Mouse (Mus musculus) CH12.LX (cell line): Measurements from ENCODE around the gene Phlpp2. TPM values are rescaled to one million over a fixed set of nuclear protein-coding genes. Genes with fewer than 3 reads are reported as not detected.

Experiments
- DNase-seq: peaks from one replicate; pipeline ENCODE4 v3.0.0-alpha.2; 2013; ENCODE audit errors: extremely low read depth
- H3K27ac ChIP-seq: 2 replicates; pipeline ENCODE4 v1.5.1; 2012; ENCODE audit warnings: low read depth, mild to moderate bottlenecking, control low read depth, moderate library complexity; ENCODE audit not compliant: insufficient read depth
- H3K27me3 ChIP-seq: replicated peaks from 2 replicates; pipeline ENCODE3; 2012; ENCODE audit warnings: inconsistent platforms
- H3K36me3 ChIP-seq, 2 experiments: replicated peaks in 1 of 2; 2 replicates each; pipeline versions ENCODE3 to v1.6.1; 2012; ENCODE audit warnings: inconsistent platforms in 1 of 2, low read length in 1 of 2, mild to moderate bottlenecking in 1 of 2, mixed read lengths in 1 of 2, moderate library complexity in 1 of 2; ENCODE audit not compliant: control insufficient read depth in 1 of 2, insufficient read depth in 1 of 2
- H3K4me1 ChIP-seq, 2 experiments: 2 replicates each; pipeline ENCODE4 v1.6.1; 2012; ENCODE audit warnings: inconsistent platforms in 1 of 2, moderate library complexity in 1 of 2; ENCODE audit not compliant: insufficient read depth in 2 of 2, control insufficient read depth in 1 of 2
- H3K4me2 ChIP-seq: 2 replicates; pipeline ENCODE4 v1.6.1; 2012; ENCODE audit warnings: low read depth, mild to moderate bottlenecking, control low read depth; ENCODE audit not compliant: poor library complexity, insufficient read depth, severe bottlenecking
- H3K4me3 ChIP-seq, 3 experiments: fragments of 150-350 bp in 1 of 3; sonication (generic) in 1 of 3; replicated peaks in 1 of 3; 2 replicates each; pipeline versions ENCODE3 to v1.5.1; 2011 to 2012; ENCODE audit warnings: low read depth in 2 of 3, low read length in 2 of 3, mild to moderate bottlenecking in 2 of 3, moderate library complexity in 2 of 3, control low read depth in 1 of 3, improper control_type of control experiment in 1 of 3, inconsistent platforms in 1 of 3, mixed read lengths in 1 of 3; ENCODE audit not compliant: poor library complexity in 1 of 3
- H3K79me2 ChIP-seq: replicated peaks from 2 replicates; pipeline ENCODE4 v1.6.1; 2012; ENCODE audit warnings: mild to moderate bottlenecking, moderate library complexity; ENCODE audit not compliant: control insufficient read depth, poor library complexity, insufficient read depth, severe bottlenecking; ENCODE audit errors: extremely low read depth
- H3K9ac ChIP-seq: 2 replicates; pipeline ENCODE4 v1.6.1; 2012; ENCODE audit warnings: low read depth, mild to moderate bottlenecking, control low read depth, moderate library complexity; ENCODE audit not compliant: insufficient read depth
- H3K9me3 ChIP-seq: replicated peaks from 2 replicates; pipeline ENCODE3; 2012; ENCODE audit warnings: low read length, inconsistent platforms, mixed read lengths
- CTCF ChIP-seq, 2 experiments: IDR thresholded peaks in 1 of 2; conservative IDR thresholded peaks in 1 of 2; 2 replicates each; pipeline ENCODE4 v1.5.1; 2011 to 2012; ENCODE audit warnings: low read depth in 2 of 2, low read length in 2 of 2, improper control_type of control experiment in 1 of 2, inconsistent platforms in 1 of 2, mild to moderate bottlenecking in 1 of 2, moderate library complexity in 1 of 2
- JUN ChIP-seq: IDR thresholded peaks from 2 replicates; pipeline ENCODE4 v1.6.1; 2011; ENCODE audit warnings: low read depth, mild to moderate bottlenecking, low read length, improper control_type of control experiment, moderate library complexity; ENCODE audit not compliant: insufficient read depth
- MXI1 ChIP-seq: IDR thresholded peaks from 2 replicates; pipeline ENCODE4 v1.6.1; 2011; ENCODE audit warnings: mild to moderate bottlenecking, low read depth, low read length, improper control_type of control experiment
- NRF1 ChIP-seq: IDR thresholded peaks from 2 replicates; pipeline ENCODE4 v1.6.1; 2014; ENCODE audit warnings: low read depth, mild to moderate bottlenecking, inconsistent platforms, low read length, improper control_type of control experiment, moderate library complexity
- PAX5 ChIP-seq: IDR thresholded peaks from 2 replicates; pipeline ENCODE4 v1.6.1; 2012; ENCODE audit warnings: low read length, inconsistent platforms, mixed read lengths
- POLR2AphosphoS2 ChIP-seq: IDR thresholded peaks from 2 replicates; pipeline ENCODE4 v1.6.1; 2011; ENCODE audit warnings: low read depth, low read length, improper control_type of control experiment
- UBTF ChIP-seq: IDR thresholded peaks from 2 replicates; pipeline ENCODE4 v1.6.1; 2012; ENCODE audit warnings: low read depth, mild to moderate bottlenecking, inconsistent platforms, low read length, improper control_type of control experiment, moderate library complexity
- ZC3H11A ChIP-seq: IDR thresholded peaks from 2 replicates; pipeline ENCODE4 v1.6.1; 2012; ENCODE audit warnings: low read depth, mild to moderate bottlenecking, inconsistent platforms, low read length, improper control_type of control experiment
- dilution Hi-C: fragments of 300-500 bp; cut with MboI; formaldehyde crosslinking; loops from 2 replicates; pipeline ENCODE4 v1.14.3; 2020; ENCODE audit warnings: low sequenced_read_pairs; ENCODE audit not compliant: extremely low pct_unique_long_range_greater_than_20kb, extremely low pct_ligation_motif_present
- in situ Hi-C: fragments of 300-500 bp; cut with MboI; formaldehyde crosslinking; loops from 3 replicates; pipeline ENCODE4 v1.14.3; 2019; ENCODE audit warnings: low sequenced_read_pairs, low pct_ligation_motif_present, low pct_unique_long_range_greater_than_20kb, mixed read lengths
- polyA plus RNA-seq: library from polyadenylated mRNA; unstranded; fragments of >175 nt; gene quantifications from 2 replicates; pipeline ENCODE4 v1.2.1, GENCODE M21; 2012; ENCODE audit warnings: low read depth; ENCODE audit not compliant: insufficient read length
- total RNA-seq, 2 experiments: library from RNA; depleted of rRNA; stranded (reverse); fragments of 300-350 nt in 1 of 2; fragments of >200 nt in 1 of 2; gene quantifications; 2 replicates each; pipeline ENCODE4 v1.2.3; 2012 to 2014

Phlpp2 gene
- total and polyA plus RNA-seq, 3 experiments, result 3.1 to 9.2 (median 3.5) TPM

- H3K79me2 ChIP-seq, result no peaks in the 10 kb centered on the region
- TF ChIP-seq NRF1 (peak; percentile 69), CTCF (conservative IDR thresholded peaks at IDR 0.05 in 1 of 2, IDR thresholded peaks at IDR 0.05 in 1 of 2; ENCODE audit: low read depth in 2 of 2, low read length in 2 of 2) (peak in 1 of 2 experiments; percentile 39; a peak in 2 of 4 replicates), MXI1 (no peak)
- TF ChIP-seq, all 38 proteins: peak for 2
- dilution Hi-C loops, result no loop called here
- DNase-seq, result no peak
- H3K9me3 ChIP-seq, result peaks cover 3% of the 10 kb centered on the region
- no peak overlapping the region for H3K27ac ChIP-seq
- H3K27me3 ChIP-seq, result peaks cover 1% of the 10 kb centered on the region
- H3K36me3 ChIP-seq, result no peaks in the 10 kb centered on the region
- in situ Hi-C loops, result no loop called here
- no peak overlapping the region for H3K4me3 ChIP-seq
- no peak overlapping the region for H3K4me2 ChIP-seq
- no peak overlapping the region for H3K9ac ChIP-seq
- no peaks in the 10 kb centered on the region for H3K4me1 ChIP-seq
Observed at GRCm38 (mm10) chr8:109989151-109989550, 120.8 kb downstream of the Phlpp2 start.

DNA sequence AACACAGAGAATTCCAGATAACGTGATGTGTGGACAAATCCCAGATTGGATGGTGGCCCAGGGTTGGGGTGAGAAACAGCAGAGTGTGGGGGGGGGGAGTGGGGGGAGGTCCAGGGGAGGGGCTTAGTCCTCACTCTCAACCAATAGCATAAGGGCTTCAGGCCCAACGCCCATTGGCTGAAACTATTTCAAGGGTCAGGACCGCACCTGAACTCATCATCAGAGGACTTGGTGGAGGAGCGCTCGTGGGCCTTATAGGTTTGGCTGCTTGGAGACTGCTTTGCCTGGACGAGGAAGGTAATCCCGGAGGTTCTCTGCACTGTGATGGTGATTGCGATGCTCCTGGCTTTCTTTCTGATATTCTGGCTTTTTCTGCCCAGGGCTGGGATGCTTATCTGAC is 121.9 kb downstream of the Phlpp2 start, which contains the start of gene Tat:
TSS of gene Tat (plus strand) at position 214 of the 400 bp plus-strand sequence.
- in situ Hi-C loops (no loop called here), dilution Hi-C loops (no loop called here)
- H3K9me3 ChIP-seq, result peaks cover 3% of the 10 kb centered on the region
- no peaks in the 10 kb centered on the region for H3K4me1 ChIP-seq
- DNase-seq, result no peak
- no peak within 1 kb of the TSS for H3K27ac ChIP-seq
- H3K4me3 ChIP-seq, result no peak within 1 kb of the TSS
- H3K36me3 ChIP-seq, result no peaks in the 10 kb centered on the region
- no peak for TF ChIP-seq UBTF
- H3K27me3 ChIP-seq, result peaks cover 3% of the 10 kb centered on the region
- no peak within 1 kb of the TSS for H3K4me2 ChIP-seq
- no peak within 1 kb of the TSS for H3K9ac ChIP-seq
- H3K79me2 ChIP-seq, result no peaks in the 10 kb centered on the region

DNA sequence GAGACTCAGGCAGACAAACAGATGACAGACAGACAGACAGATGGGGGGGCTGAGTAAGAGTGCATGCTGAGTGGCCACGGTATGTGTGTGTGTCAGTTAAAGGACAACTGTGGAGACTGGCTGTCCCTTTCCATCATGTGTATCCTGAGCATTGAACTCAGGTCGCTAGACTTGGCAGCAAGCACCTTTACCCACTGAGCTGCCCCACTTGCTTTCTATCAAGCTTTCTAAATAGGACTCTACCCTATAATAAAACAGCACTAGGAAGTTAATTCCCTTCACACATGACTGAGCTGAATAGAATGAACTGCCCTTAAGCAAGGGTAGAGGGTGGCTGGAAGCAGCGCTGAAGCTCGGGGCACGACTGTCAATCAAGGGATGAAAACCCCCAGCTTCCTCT is 123.8 kb downstream of the Phlpp2 start:
- no peak for DNase-seq
- Histone ChIP-seq H3K79me2 (no peaks in the 10 kb centered on the region), H3K9ac (no peak overlapping the region), H3K36me3 (no peaks in the 10 kb centered on the region), H3K4me3 (no peak overlapping the region), H3K27me3 (peaks cover 3% of the 10 kb centered on the region), H3K4me2 (no peak overlapping the region), H3K27ac (no peak overlapping the region), H3K9me3 (no peaks in the 10 kb centered on the region), H3K4me1 (no peaks in the 10 kb centered on the region)
- in situ Hi-C loops, result no loop called here
- TF ChIP-seq UBTF, result no peak
- no peak for TF ChIP-seq ZC3H11A
- TF ChIP-seq CTCF (conservative IDR thresholded peaks at IDR 0.05 in 1 of 2, IDR thresholded peaks at IDR 0.05 in 1 of 2; ENCODE audit: low read depth in 2 of 2, low read length in 2 of 2), result no peak
- no peak for TF ChIP-seq JUN
- TF ChIP-seq NRF1, result no peak
- no peak for TF ChIP-seq POLR2AphosphoS2
- TF ChIP-seq PAX5, result no peak
- dilution Hi-C loops, result no loop called here
